11 mouse cellular contexts compared by ENCODE assay signal in the genomic region with DNA sequence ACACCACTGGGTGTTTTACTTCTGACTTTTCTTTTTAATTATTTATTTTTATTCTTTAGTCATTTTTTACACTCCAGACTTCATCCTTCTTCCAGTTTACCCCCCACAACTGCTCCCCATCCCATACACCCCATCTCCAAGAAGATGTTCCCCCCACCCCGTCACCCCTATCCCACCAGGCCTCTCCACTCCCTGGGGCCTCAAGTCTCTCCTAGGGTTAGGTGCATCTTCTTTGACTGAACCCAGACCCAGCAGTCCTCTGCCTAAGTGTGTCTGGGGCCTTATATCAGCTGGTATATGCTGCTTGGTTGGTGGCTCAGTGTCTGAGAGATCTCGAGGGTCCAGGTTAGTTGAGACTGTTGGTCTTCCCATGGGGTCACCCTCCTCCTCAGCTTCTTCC.
"Had no signal": no experiment of that assay in that cellular context is flagged by ENCODE, and none has a peak within 500 bp of the region (broad histone marks: within the 10 kb centered on the region; RNA-seq: fewer than 3 reads in every experiment).

No protein-coding gene starts in this region.

- H3K9ac ChIP-seq: limb, embryonic 12.5 days; liver, embryonic 13.5 days; liver, postnatal 0 days had no signal

- H3K27ac ChIP-seq: left cerebral cortex, adult 2 months; limb, embryonic 12.5 days; liver, embryonic 13.5 days; stomach, postnatal 0 days had no signal

- H3K9me3 ChIP-seq: limb, embryonic 12.5 days; liver, embryonic 13.5 days had no signal

- ATAC-seq: intestine, postnatal 0 days; liver, postnatal 0 days had no signal

- H3K4me2 ChIP-seq: limb, embryonic 12.5 days; liver, embryonic 13.5 days had no signal

- H3K27me3 ChIP-seq: liver, embryonic 13.5 days had no signal

- H3K4me3 ChIP-seq: left cerebral cortex, adult 2 months; limb, embryonic 12.5 days; liver, embryonic 13.5 days had no signal

- DNase-seq: kidney, adult 8-10 months; kidney, postnatal 25 days; liver; liver, embryonic 13.5 days; liver, postnatal 0 days; lung, postnatal 36 days; thymus, postnatal 4 days had no signal

- H3K4me1 ChIP-seq: limb, embryonic 12.5 days had no signal
